Mouse (Mus musculus): ENCODE results near the gene Ikbip.

GRCm38 (mm10) chr10:91130792-91131191 lies 48.1 kb downstream of the Ikbip start:
- TF ChIP-seq CTCF (IDR thresholded peaks at IDR 0.05; ENCODE audit: low read depth, low read length) (no peak), GATA1 (IDR thresholded peaks at IDR 0.05; ENCODE audit: borderline replicate concordance, low read length) (no peak), TAL1 (conservative IDR thresholded peaks at IDR 0.05; ENCODE audit: low read depth, low read length) (no peak), POLR2AphosphoS5 (IDR thresholded peaks at IDR 0.05; ENCODE audit: insufficient replicate concordance, low read depth, low read length) (no peak)
